Mouse (Mus musculus): ENCODE measurements at regions not wholly inside any gene's neighbourhood (a gene's known extent, or its start where the extent isn't known, plus 50 kb on each side); places are given as distances from the start of the nearest gene placed in this dataset.

DNA sequence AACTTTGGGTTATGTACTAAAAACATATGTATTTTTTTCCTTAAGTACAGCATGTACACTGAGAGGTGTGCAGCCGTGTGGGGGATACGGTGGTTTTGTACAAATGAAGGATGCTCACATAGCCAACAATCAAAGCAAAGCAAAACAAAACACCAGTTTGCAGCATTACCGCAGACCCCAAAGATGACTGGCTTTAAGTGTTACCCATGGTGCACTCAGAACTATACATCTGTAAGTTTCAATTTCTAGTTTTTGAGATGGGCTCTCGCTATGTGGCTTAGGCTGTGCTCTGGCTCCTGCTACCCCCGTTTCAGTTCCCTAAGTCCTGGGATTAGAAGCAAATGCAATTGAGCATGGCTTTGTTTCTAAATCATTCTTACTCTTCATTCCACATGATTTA lies 89.4 kb upstream of the Tet2 start:
- Histone ChIP-seq H3K4me3 (ENCODE audit: low read depth, low read length) (no peak overlapping the region), H3K27ac (ENCODE audit: low read depth) (no peak overlapping the region), H3K4me1 (ENCODE audit: insufficient read depth) (no peaks in the 10 kb centered on the region), H3K36me3 (ENCODE audit: insufficient read depth) (no peaks in the 10 kb centered on the region), H3K9ac (no peak overlapping the region), H3K27me3 (ENCODE audit: insufficient read depth, low read length) (no peaks in the 10 kb centered on the region), H3K4me2 (no peak overlapping the region), H3K9me3 (ENCODE audit: low read depth, low read length) (no peaks in the 10 kb centered on the region)
- no peak for DNase-seq
- ATAC-seq (ENCODE audit: insufficient read depth), result no peak
- 87% methylated on average over 5 of the region's 5 CpGs for whole genome bisulfite sequencing
- no peak for TF ChIP-seq CTCF (IDR thresholded peaks at IDR 0.05; ENCODE audit: low read depth)

DNA sequence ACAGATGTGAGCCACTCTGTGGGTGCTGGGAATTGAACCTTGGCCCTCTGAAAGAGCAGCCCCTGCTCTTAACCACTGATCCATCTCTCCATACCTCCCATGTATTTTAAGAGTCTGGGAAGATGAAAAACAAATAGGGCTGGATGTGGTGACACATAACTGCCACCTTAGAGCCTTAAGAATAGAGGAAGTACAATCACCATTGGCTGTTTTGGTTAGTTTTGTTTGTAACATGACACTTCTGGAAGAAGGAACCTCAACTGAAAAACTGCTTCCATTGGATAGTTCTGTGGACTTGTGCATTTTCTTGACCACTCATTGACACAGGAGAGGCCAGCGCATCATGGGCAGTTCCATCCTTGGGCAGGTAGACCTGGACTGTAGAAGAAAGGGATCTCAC lies 100.7 kb upstream of the Tet2 start:
- Histone ChIP-seq H3K36me3 (ENCODE audit: insufficient read depth) (no peaks in the 10 kb centered on the region), H3K9ac (no peak overlapping the region), H3K4me1 (ENCODE audit: insufficient read depth) (no peaks in the 10 kb centered on the region), H3K9me3 (ENCODE audit: low read depth, low read length) (no peaks in the 10 kb centered on the region), H3K27me3 (ENCODE audit: insufficient read depth, low read length) (no peaks in the 10 kb centered on the region), H3K4me3 (ENCODE audit: low read depth, low read length) (no peak overlapping the region), H3K27ac (ENCODE audit: low read depth) (no peak overlapping the region), H3K4me2 (no peak overlapping the region)
- 92% methylated on average over 1 of the region's 1 CpGs for WGBS
- no peak for TF ChIP-seq CTCF (IDR thresholded peaks at IDR 0.05; ENCODE audit: low read depth)
- DNase-seq (no peak), ATAC-seq (ENCODE audit: insufficient read depth) (no peak)

DNA sequence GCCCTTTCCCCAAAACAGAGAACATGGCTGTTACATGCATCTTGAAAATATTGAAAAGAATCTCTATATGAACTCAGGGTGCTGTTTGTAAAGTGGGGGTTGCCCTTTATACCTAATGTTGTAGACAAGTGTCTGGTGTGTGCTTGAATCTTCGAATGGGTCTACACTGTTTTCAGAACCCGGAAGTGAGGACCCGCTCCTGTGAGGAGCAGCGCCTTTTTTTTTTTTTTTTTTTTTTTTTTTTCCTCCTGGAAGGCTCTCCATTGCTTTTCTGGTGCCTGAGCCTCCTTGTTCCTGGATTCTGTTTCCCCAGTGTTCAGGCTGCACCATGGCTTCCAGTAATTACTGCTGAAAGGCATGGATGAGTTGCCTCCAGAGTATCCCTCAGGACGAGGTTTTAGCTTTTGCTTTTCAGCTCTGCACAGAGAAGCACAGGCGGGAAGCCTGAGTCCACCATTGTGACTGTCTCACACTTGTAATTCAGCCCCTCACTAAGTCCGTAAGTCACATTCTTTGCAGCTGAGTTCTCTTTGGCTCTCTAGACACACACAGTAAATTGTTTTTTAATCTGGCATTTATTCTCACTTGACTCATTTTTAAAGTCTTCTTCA lies 101.6 kb upstream of the Tet2 start:
- WGBS, result 38% methylated on average over 7 of the region's 7 CpGs
- Histone ChIP-seq H3K4me2 (no peak overlapping the region), H3K36me3 (ENCODE audit: insufficient read depth) (no peaks in the 10 kb centered on the region), H3K27me3 (ENCODE audit: insufficient read depth, low read length) (no peaks in the 10 kb centered on the region), H3K9ac (no peak overlapping the region), H3K4me3 (ENCODE audit: low read depth, low read length) (no peak overlapping the region), H3K27ac (ENCODE audit: low read depth) (no peak overlapping the region), H3K4me1 (ENCODE audit: insufficient read depth) (no peaks in the 10 kb centered on the region), H3K9me3 (ENCODE audit: low read depth, low read length) (no peaks in the 10 kb centered on the region)
- ATAC-seq (ENCODE audit: insufficient read depth), result peak; percentile 38; the same call in 1 of the 2 replicates
- DNase-seq, result peak; percentile 11
- TF ChIP-seq CTCF (IDR thresholded peaks at IDR 0.05; ENCODE audit: low read depth), result no peak

DNA sequence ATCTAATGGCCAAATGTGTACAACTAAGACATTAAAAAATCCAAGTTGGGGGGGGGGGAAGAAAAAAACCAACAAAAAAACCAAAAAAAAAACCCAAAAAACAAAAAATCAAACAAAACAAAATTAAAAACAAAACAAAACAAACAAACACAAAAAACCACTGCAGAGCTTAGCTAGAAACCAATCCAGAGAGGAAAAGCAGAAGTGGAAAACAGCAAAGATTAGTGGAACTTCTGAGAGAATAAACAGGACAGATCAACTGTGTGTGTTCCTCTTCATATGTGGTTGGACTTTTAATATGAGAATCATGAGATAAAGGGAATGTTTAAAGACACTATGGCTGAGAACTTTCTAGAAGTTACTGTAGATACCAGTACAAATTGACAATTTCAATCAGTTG lies 105.1 kb upstream of the Tet2 start:
- no peak for ATAC-seq (ENCODE audit: insufficient read depth)
- Histone ChIP-seq H3K27ac (ENCODE audit: low read depth) (no peak overlapping the region), H3K27me3 (ENCODE audit: insufficient read depth, low read length) (no peaks in the 10 kb centered on the region), H3K4me3 (ENCODE audit: low read depth, low read length) (no peak overlapping the region), H3K4me1 (ENCODE audit: insufficient read depth) (no peaks in the 10 kb centered on the region), H3K9ac (no peak overlapping the region), H3K4me2 (no peak overlapping the region), H3K36me3 (ENCODE audit: insufficient read depth) (no peaks in the 10 kb centered on the region), H3K9me3 (ENCODE audit: low read depth, low read length) (no peaks in the 10 kb centered on the region)
- no peak for TF ChIP-seq CTCF (IDR thresholded peaks at IDR 0.05; ENCODE audit: low read depth)
- no peak for DNase-seq

DNA sequence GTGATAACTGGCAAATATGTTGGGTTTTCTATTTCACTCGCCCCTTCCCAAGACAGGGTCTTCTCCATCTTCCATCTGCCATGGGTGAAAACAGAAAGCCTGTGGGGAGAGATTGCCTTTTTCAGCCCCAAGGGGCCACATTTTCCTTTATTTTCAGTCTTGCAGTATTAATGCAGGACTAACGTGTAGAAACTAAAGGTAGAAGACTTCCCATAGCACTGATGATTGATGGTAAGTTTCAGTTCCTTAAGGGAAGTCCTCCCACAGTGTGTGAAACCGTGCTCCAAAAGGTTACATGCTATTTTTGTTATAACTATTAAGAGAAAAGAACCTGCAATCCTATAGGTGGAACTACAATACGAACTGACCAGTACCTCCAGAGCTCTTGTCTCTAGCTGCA lies 107.1 kb upstream of the Tet2 start:
- no peak for TF ChIP-seq CTCF (IDR thresholded peaks at IDR 0.05; ENCODE audit: low read depth)
- H3K27me3 ChIP-seq (ENCODE audit: insufficient read depth, low read length), result no peaks in the 10 kb centered on the region
- 78% methylated on average over 4 of the region's 4 CpGs for WGBS
- H3K27ac ChIP-seq (ENCODE audit: low read depth), result no peak overlapping the region
- H3K4me1 ChIP-seq (ENCODE audit: insufficient read depth), result no peaks in the 10 kb centered on the region
- no peaks in the 10 kb centered on the region for H3K36me3 ChIP-seq (ENCODE audit: insufficient read depth)
- no peaks in the 10 kb centered on the region for H3K9me3 ChIP-seq (ENCODE audit: low read depth, low read length)
- DNase-seq (no peak), ATAC-seq (ENCODE audit: insufficient read depth) (no peak)
- H3K9ac ChIP-seq, result no peak overlapping the region
- no peak overlapping the region for H3K4me3 ChIP-seq (ENCODE audit: low read depth, low read length)
- no peak overlapping the region for H3K4me2 ChIP-seq

DNA sequence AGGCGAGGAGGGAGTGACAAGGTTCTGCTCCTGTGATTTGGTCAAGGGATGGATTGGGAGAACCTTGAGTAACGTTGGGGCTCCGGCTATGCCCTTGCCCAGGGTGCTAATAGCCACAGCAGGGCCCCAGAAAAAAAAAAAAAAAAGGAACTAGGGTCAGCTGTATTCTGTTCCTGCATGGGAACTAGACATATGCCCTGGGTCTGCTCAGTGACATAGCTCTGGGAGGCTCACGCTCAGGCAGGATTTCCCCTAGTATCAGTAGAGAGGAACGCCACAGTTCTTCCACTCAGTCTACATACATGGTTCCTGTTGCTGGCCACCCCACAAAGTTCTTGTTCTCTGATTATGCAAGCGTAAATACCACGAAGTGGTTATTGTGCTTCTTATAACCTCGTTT lies 114.8 kb upstream of the Tet2 start:
- 85% methylated on average over 8 of the region's 8 CpGs for WGBS
- Histone ChIP-seq H3K27me3 (ENCODE audit: insufficient read depth, low read length) (no peaks in the 10 kb centered on the region), H3K9ac (no peak overlapping the region), H3K9me3 (ENCODE audit: low read depth, low read length) (no peaks in the 10 kb centered on the region), H3K36me3 (ENCODE audit: insufficient read depth) (no peaks in the 10 kb centered on the region), H3K4me2 (no peak overlapping the region), H3K27ac (ENCODE audit: low read depth) (no peak overlapping the region), H3K4me1 (ENCODE audit: insufficient read depth) (no peaks in the 10 kb centered on the region), H3K4me3 (ENCODE audit: low read depth, low read length) (no peak overlapping the region)
- ATAC-seq (ENCODE audit: insufficient read depth) (no peak; the same call in 1 of the 2 replicates), DNase-seq (no peak)
- TF ChIP-seq CTCF (IDR thresholded peaks at IDR 0.05; ENCODE audit: low read depth), result no peak

DNA sequence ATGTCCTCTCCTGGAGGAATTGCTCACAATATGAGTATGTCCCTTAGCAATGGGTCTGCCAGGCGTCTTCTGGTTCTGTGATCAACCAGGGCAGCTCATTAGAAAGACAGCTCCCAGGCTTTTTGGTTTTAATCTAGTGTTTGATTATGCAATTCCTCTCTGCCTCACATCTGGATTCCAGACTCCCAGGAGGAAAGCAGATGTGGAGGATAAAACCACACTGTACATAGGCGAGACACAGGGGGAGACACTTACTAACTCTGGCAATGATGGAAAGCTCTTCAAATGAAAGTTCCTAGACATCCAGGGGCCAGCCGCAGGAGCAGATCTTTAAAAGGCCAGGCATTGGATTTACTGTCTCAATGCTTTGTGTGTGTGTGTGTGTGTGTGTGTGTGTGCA lies 116.4 kb upstream of the Tet2 start:
- H3K9me3 ChIP-seq (ENCODE audit: low read depth, low read length), result no peaks in the 10 kb centered on the region
- no peaks in the 10 kb centered on the region for H3K4me1 ChIP-seq (ENCODE audit: insufficient read depth)
- DNase-seq (no peak), ATAC-seq (ENCODE audit: insufficient read depth) (peak; percentile 67)
- no peak overlapping the region for H3K27ac ChIP-seq (ENCODE audit: low read depth)
- no peak overlapping the region for H3K4me2 ChIP-seq
- WGBS, result 44% methylated on average over 3 of the region's 3 CpGs
- H3K27me3 ChIP-seq (ENCODE audit: insufficient read depth, low read length), result no peaks in the 10 kb centered on the region
- no peak for TF ChIP-seq CTCF (IDR thresholded peaks at IDR 0.05; ENCODE audit: low read depth)
- no peaks in the 10 kb centered on the region for H3K36me3 ChIP-seq (ENCODE audit: insufficient read depth)
- H3K9ac ChIP-seq, result no peak overlapping the region
- H3K4me3 ChIP-seq (ENCODE audit: low read depth, low read length), result no peak overlapping the region

DNA sequence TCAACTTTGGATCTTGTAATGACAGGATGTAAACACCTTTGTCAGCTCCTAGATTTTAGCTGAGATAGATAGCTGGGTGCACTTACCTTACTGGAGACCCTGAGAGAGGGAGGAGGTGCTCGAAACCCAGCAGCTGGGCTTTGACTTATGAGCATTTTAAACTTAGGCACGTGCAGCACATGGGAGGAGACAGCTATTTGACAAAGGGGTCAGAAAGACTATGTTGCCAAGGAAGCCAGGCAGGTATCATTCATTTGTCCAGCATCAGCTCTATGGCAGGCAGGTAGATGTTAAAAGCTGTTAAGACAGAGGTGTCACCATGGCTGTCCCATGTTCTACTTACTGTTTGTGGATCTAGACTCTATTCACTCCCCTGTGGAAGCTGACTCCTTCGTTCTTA lies 120.0 kb upstream of the Tet2 start:
- no peaks in the 10 kb centered on the region for H3K9me3 ChIP-seq (ENCODE audit: low read depth, low read length)
- WGBS, result 62% methylated on average over 3 of the region's 3 CpGs

More for the DNA sequence above, 120.0 kb upstream of the Tet2 start:
- H3K27ac ChIP-seq (ENCODE audit: low read depth), result no peak overlapping the region
- H3K36me3 ChIP-seq (ENCODE audit: insufficient read depth), result no peaks in the 10 kb centered on the region
- H3K4me2 ChIP-seq, result no peak overlapping the region
- H3K4me3 ChIP-seq (ENCODE audit: low read depth, low read length), result no peak overlapping the region
- H3K9ac ChIP-seq, result no peak overlapping the region
- no peak for DNase-seq
- no peaks in the 10 kb centered on the region for H3K4me1 ChIP-seq (ENCODE audit: insufficient read depth)
- no peaks in the 10 kb centered on the region for H3K27me3 ChIP-seq (ENCODE audit: insufficient read depth, low read length)
- no peak for ATAC-seq (ENCODE audit: insufficient read depth)
- no peak for TF ChIP-seq CTCF (IDR thresholded peaks at IDR 0.05; ENCODE audit: low read depth)

Measured in lung, embryonic 14.5 days (tissue).